Mouse (Mus musculus) neural tube, embryonic 12.5 days (tissue): ENCODE measurements around the gene Cisd2. TPM values are rescaled to one million over a fixed set of nuclear protein-coding genes. Genes with fewer than 3 reads are reported as not detected.

Experiments
- ATAC-seq: fragments of 200-750 bp; cut with Nextera tagmentation; 2 replicates; pipeline ENCODE4 v1.8.0; 2017; ENCODE audit warnings: low read depth, mild to moderate bottlenecking, moderate TSS enrichment, moderate library complexity; ENCODE audit not compliant: low FRiP score
- H3K27ac ChIP-seq: fragments of 300-500 bp; sonication (generic); 2 replicates; pipeline ENCODE4 v1.5.1; 2016
- H3K27me3 ChIP-seq: fragments of 300-500 bp; sonication (generic); replicated peaks from 2 replicates; pipeline ENCODE4 v1.6.1; 2016; ENCODE audit warnings: mild to moderate bottlenecking
- H3K36me3 ChIP-seq: fragments of 300-500 bp; sonication (generic); 2 replicates; pipeline ENCODE4 v1.6.1; 2016; ENCODE audit warnings: mild to moderate bottlenecking
- H3K4me1 ChIP-seq: fragments of 300-500 bp; sonication (generic); 2 replicates; pipeline ENCODE4 v1.6.1; 2016
- H3K4me2 ChIP-seq: fragments of 300-500 bp; sonication (generic); replicated peaks from 2 replicates; pipeline ENCODE4 v1.6.1; 2016; ENCODE audit warnings: mild to moderate bottlenecking
- H3K4me3 ChIP-seq: fragments of 300-500 bp; sonication (generic); 2 replicates; pipeline ENCODE4 v1.5.1; 2016
- H3K9ac ChIP-seq: fragments of 300-500 bp; sonication (generic); 2 replicates; pipeline ENCODE4 v1.6.1; 2016; ENCODE audit warnings: mild to moderate bottlenecking
- H3K9me3 ChIP-seq: fragments of 300-500 bp; sonication (generic); 2 replicates; pipeline ENCODE4 v1.6.1; 2016; ENCODE audit warnings: mild to moderate bottlenecking
- WGBS: fragments of 180-500 bp; shearing (Covaris S2); methylation state at CpG from one replicate; pipeline ENCODE4 v1.1.7; 2016; 5-methylcytosine and 5-hydroxymethylcytosine counted together
- polyA plus RNA-seq: library from polyadenylated mRNA; unstranded; fragments of >200 nt; fragmentation: Nextera tagmentation; extraction: Ambion mirVana; gene quantifications from 2 replicates; pipeline ENCODE4 v1.2.1, GENCODE M21; 2016

Cisd2 gene
- polyA plus RNA-seq: 75.6 and 78.2 TPM in 2 replicates

DNA sequence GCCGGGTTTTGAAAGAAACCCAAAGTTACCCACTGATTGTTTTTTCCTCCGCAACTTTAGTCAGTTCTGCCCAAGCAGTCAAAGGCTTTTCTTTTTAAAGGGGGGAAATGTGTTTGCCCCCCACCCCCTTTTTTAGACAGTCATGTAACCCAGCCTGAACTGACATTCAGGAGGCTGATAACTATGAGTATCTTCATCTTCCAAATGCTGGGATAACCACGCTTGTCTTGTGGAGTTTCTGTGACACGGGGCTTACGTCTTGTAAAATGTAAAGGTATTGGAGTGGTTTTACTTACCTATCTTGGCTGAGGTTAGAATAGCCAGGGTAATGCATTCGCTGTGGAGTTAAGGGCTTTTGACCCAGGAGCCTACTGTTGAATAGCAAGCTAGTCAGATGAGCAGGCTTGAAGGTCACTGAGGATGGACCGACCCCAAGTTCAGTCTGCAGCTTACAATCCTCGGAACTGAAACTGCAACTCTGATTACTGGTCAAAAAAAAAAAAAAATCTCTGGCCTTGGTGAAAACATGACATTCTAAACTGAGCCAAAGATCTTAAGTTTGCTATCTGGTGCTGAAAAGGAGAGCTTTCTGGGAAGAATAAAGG lies at the start of gene Cisd2:
Gene Cisd2 (minus strand): TSS at position 318 of the 605 bp plus-strand sequence.
- peak; percentile 29 for ATAC-seq
- 4% methylated on average over 8 of the region's 8 CpGs for WGBS
- H3K27me3 ChIP-seq: no peaks in the 10 kb centered on the region

DNA sequence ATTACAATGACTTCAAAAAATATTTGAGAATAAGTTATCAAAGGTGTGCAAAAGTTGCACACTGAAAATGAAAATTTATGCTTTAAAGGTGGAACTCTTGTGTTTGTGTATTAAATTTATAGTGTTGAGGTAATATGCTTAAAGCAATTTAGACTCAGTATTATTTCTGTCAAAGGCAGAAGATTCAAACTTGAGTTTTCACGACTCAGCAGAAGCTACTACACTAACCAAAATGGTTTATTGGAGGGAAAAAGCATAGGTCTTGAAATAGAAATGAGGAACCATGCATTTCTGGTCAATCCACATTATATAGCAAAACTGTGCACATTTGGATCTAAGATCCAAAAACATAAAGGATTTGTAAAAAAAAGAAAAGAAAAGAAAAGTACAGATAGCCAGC lies 47.1 kb upstream of the Cisd2 start:
- Histone ChIP-seq H3K36me3 (no peaks in the 10 kb centered on the region; the same call in 1 of the 2 replicates), H3K4me3 (no peak overlapping the region), H3K9me3 (no peaks in the 10 kb centered on the region), H3K27ac (no peak overlapping the region), H3K9ac (no peak overlapping the region), H3K27me3 (no peaks in the 10 kb centered on the region), H3K4me2 (no peak overlapping the region), H3K4me1 (no peaks in the 10 kb centered on the region)
- ATAC-seq: no peak
- WGBS: 84% methylated on average over 1 of the region's 1 CpGs

More for the DNA sequence above, at the start of gene Cisd2:
- H3K4me3 ChIP-seq: peak within 1 kb of the TSS; percentile 66
- H3K27ac ChIP-seq: peak within 1 kb of the TSS; percentile 89
- H3K36me3 ChIP-seq: no peaks in the 10 kb centered on the region; the same call in 1 of the 2 replicates
- no peaks in the 10 kb centered on the region for H3K9me3 ChIP-seq
- H3K4me2 ChIP-seq: peak within 1 kb of the TSS; percentile 73
- peaks cover 14% of the 10 kb centered on the region for H3K4me1 ChIP-seq
- peak within 1 kb of the TSS; percentile 83 for H3K9ac ChIP-seq

DNA sequence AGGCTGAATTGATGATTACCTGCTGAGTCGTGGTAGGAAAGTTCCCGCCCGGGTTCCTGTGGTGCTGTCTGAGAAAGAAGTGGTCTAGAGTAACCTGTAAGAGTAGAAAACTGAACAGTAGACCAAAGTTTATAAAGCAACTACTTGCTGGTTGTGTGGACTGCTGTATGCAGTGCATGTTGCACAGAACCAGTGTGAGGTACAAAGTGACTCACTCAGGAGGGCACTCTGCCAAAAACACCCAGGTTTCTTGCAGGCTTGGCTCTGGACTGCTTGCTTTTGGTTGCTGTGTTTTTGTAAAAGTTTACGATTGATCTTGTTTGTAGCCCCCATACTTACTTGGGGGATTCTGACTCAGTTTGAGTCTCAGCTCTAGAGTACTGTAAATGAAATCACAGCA lies 46.2 kb upstream of the Cisd2 start:
- ATAC-seq: no peak

DNA sequence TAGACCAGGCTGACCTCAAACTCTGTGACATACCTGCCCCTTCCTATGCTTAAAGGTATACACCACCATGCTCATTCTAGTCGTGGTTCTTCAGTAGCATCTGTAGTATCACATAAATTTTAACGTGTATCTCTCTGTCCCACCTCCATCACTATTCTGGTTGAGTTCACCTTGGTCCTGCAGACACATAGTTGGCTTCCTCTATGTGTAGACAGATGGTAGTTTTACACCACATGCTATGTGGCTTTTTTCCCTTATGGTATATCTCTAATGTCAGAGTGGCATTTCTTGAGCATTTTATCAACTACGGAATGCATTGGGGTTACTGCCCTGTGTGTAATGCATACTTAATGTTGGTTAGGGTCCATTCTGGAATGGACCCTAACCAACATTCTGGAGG lies 45.4 kb upstream of the Cisd2 start:
- H3K27me3 ChIP-seq: no peaks in the 10 kb centered on the region
- no peaks in the 10 kb centered on the region for H3K4me1 ChIP-seq
- H3K4me3 ChIP-seq: no peak overlapping the region
- 0 out of 2 replicates have a peak, but pooled peaks have one; percentile 14 for ATAC-seq
- H3K9me3 ChIP-seq: no peaks in the 10 kb centered on the region
- H3K4me2 ChIP-seq: no peak overlapping the region
- no peak overlapping the region for H3K27ac ChIP-seq
- WGBS: 65% methylated on average over 3 of the region's 3 CpGs
- no peak overlapping the region for H3K9ac ChIP-seq
- no peaks in the 10 kb centered on the region; the same call in 1 of the 2 replicates for H3K36me3 ChIP-seq

More for the DNA sequence above, 46.2 kb upstream of the Cisd2 start:
- WGBS: 51% methylated on average over 4 of the region's 4 CpGs
- Histone ChIP-seq H3K4me1 (no peaks in the 10 kb centered on the region), H3K27me3 (no peaks in the 10 kb centered on the region), H3K9me3 (no peaks in the 10 kb centered on the region), H3K4me3 (no peak overlapping the region), H3K4me2 (no peak overlapping the region), H3K27ac (no peak overlapping the region), H3K9ac (no peak overlapping the region), H3K36me3 (no peaks in the 10 kb centered on the region; the same call in 1 of the 2 replicates)

DNA sequence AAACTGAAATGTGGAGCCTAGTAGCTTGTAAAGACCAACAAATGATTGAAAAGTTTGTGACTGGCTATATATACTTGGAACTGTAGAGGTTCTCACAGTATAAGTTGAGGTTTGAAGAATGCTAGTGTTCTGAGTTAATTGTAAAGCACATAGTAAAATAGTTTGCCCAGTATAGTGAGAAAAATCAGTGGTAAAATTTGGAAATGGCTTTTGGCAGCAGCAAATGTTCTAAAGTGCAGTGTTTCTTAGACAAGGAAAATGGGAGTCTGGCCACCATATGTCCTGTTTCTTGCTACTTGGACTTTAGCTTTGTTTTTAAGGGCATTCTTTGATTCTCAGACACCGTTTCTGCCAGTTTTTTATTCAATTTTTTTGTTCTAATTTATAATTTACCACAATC lies 44.7 kb upstream of the Cisd2 start:
- Histone ChIP-seq H3K4me3 (no peak overlapping the region), H3K27ac (no peak overlapping the region), H3K9ac (no peak overlapping the region), H3K36me3 (no peaks in the 10 kb centered on the region; the same call in 1 of the 2 replicates), H3K4me2 (no peak overlapping the region), H3K4me1 (no peaks in the 10 kb centered on the region), H3K27me3 (no peaks in the 10 kb centered on the region), H3K9me3 (no peaks in the 10 kb centered on the region)
- ATAC-seq: no peak
- WGBS: 90% methylated on average over 1 of the region's 1 CpGs

DNA sequence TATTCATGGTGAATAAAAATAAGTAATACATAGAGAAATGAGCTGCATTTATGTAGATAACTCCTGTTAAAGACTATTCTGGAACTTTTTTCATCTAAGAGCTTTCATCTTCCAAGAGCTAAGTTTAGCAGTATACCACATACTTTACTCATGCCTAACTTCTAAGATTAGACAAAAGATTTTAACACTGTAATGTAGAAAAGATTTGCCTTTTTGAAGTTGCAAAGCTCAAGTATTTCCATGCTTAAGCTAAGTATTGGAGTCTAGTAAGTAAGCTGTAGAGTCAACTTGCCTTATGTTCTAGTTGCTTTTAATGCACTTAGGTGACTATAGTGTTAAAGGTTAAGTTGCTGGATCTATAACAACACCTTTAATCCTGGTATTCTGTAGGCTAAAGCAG lies 35.3 kb upstream of the Cisd2 start:
- H3K4me3 ChIP-seq: no peak overlapping the region
- H3K4me1 ChIP-seq: no peaks in the 10 kb centered on the region
- ATAC-seq: no peak
- H3K27ac ChIP-seq: no peak overlapping the region
- H3K9ac ChIP-seq: no peak overlapping the region
- no peak overlapping the region for H3K4me2 ChIP-seq
- no peaks in the 10 kb centered on the region for H3K27me3 ChIP-seq
- no peaks in the 10 kb centered on the region for H3K9me3 ChIP-seq
- H3K36me3 ChIP-seq: peaks cover 27% of the 10 kb centered on the region

DNA sequence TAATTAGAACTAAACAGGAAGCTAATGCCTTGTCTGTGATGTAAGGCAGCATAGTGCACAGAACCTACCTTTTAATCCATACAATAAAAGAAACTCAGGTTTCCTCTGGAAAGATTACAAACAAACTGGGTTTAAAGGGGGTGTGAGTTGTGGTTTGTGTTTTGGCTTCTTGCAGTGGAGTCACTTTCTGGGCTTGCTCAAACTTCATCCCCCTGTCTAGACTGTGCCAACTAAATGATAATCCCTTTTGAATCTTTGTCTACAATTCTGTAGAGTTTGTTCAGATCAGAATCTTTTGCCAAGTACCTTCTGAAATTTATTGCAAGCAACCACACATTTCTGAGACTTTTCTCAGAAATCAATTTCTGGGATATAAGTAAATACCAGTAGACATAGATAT lies 21.2 kb upstream of the Cisd2 start:
- Histone ChIP-seq H3K4me2 (no peak overlapping the region), H3K27me3 (no peaks in the 10 kb centered on the region), H3K4me3 (no peak overlapping the region), H3K27ac (no peak overlapping the region), H3K9me3 (no peaks in the 10 kb centered on the region), H3K4me1 (peaks cover 16% of the 10 kb centered on the region), H3K36me3 (no peaks in the 10 kb centered on the region), H3K9ac (no peak overlapping the region)
- no peak for ATAC-seq

DNA sequence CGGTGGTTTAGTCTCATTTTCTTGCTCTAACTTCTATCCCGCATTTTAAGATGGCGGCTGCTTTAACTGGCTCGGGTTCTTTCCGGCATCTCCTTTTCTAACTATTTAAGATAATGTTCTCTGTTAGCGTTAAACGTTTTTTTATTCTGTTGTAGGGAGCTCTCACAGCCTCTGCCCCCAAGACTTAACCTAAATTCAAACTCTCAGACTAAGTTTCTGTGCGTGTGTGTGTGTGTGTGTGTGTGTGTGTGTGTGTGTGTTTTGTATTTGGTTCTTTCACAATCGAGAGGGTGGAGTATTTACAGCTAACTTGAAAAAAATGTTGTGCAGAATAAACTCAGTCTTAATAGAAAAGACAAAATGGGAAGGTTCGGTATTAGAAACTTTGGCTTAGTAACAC lies 16.9 kb upstream of the Cisd2 start:
- Histone ChIP-seq H3K4me2 (peak overlapping the region; percentile 88), H3K9me3 (no peaks in the 10 kb centered on the region), H3K27me3 (no peaks in the 10 kb centered on the region), H3K4me3 (peak overlapping the region; percentile 94), H3K4me1 (peaks cover 24% of the 10 kb centered on the region), H3K27ac (no peak overlapping the region), H3K9ac (peak overlapping the region; percentile 98; the same call in 1 of the 2 replicates), H3K36me3 (no peaks in the 10 kb centered on the region)
- 65% methylated on average over 10 of the region's 10 CpGs for WGBS
- ATAC-seq: no peak

DNA sequence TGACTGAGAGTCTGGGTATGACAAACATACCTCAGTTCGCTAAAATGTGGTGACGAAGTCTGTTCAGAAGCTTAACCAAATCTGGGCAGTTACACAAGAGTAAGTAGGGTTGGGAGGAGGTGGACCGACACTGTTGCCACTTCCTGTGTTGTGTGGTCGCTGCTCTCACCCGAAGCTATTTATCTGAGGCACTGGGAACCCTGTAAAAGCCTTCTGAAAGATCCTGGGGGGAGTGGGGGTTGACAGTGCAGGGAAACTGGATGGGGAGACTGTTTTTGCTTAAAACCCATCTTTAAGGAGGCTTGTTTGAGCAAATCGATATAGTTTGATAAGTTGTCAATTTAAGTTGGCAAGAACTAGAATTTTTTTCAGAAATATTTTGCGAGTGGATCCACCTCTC lies 16.5 kb upstream of the Cisd2 start:
- H3K27ac ChIP-seq: no peak overlapping the region
- H3K36me3 ChIP-seq: no peaks in the 10 kb centered on the region
- H3K27me3 ChIP-seq: no peaks in the 10 kb centered on the region
- no peaks in the 10 kb centered on the region for H3K9me3 ChIP-seq
- ATAC-seq: no peak
- WGBS: 31% methylated on average over 7 of the region's 7 CpGs
- H3K4me2 ChIP-seq: peak overlapping the region; percentile 88
- H3K4me1 ChIP-seq: peaks cover 24% of the 10 kb centered on the region
- peak overlapping the region; percentile 98 for H3K9ac ChIP-seq
- peak overlapping the region; percentile 94 for H3K4me3 ChIP-seq

DNA sequence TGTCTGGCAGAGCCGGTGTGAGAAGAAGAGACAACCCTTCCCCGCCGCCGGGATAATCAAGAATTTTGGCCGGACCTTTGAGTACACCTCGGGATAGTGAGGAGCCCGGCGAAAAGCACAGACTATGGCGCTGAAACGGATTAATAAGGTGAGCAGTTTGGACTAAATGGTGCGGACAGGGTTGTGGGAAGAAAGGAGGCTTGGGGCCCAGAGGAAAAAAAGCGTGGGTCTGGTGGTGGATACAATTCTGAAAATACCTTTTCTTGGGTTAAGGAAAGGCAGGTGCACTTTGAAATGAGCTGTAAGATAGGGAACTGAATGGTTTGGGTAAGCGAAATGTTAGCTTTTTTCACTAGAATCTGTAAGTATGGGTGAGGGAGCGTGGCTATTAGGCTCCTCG lies 15.9 kb upstream of the Cisd2 start:
- Histone ChIP-seq H3K9ac (peak overlapping the region; percentile 98), H3K4me1 (peaks cover 24% of the 10 kb centered on the region), H3K4me2 (peak overlapping the region; percentile 88), H3K27ac (peak overlapping the region; percentile 100; the same call in 1 of the 2 replicates), H3K9me3 (no peaks in the 10 kb centered on the region), H3K27me3 (no peaks in the 10 kb centered on the region), H3K36me3 (no peaks in the 10 kb centered on the region), H3K4me3 (peak overlapping the region; percentile 94)
- 3% methylated on average over 15 of the region's 15 CpGs for WGBS
- no peak for ATAC-seq

DNA sequence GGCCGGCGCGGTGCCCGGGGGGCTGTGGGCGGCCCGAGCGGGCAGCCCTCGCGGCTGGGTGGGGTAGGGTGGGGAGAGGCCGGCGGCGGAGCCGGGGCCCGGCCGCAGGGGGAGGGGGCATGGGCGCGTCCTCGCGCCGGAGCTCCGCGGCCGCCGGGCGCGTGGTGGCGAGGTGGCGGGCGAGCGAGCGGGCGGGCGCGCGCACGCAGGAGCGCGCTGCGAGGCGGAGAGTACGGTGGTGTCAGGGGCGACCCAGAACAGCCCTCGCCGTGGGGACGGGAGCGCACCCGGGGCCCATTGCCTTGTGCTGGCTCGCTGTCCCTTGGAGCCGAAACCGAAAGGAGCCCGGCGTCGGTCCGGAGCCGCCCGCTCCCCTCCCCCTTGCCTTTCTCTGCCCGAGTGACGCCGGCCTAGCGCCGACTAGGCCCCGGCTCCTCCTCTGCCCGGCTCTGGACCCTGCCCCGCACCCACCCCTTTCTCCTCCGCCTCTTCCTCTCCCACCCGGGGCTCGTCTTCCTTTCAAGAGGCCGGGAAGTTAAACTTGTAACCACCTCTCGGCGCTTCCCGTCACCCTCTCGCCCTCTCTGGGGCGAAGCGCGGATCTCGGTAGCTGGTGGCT lies 15.3 kb upstream of the Cisd2 start:
- Histone ChIP-seq H3K9ac (peak overlapping the region; percentile 98), H3K27ac (peak overlapping the region; percentile 100), H3K9me3 (no peaks in the 10 kb centered on the region), H3K4me3 (peak overlapping the region; percentile 94), H3K4me1 (peaks cover 24% of the 10 kb centered on the region), H3K4me2 (peak overlapping the region; percentile 88), H3K27me3 (no peaks in the 10 kb centered on the region), H3K36me3 (no peaks in the 10 kb centered on the region)
- peak; percentile 61 for ATAC-seq
- under 1% methylated on average over 70 of the region's 76 CpGs for WGBS

DNA sequence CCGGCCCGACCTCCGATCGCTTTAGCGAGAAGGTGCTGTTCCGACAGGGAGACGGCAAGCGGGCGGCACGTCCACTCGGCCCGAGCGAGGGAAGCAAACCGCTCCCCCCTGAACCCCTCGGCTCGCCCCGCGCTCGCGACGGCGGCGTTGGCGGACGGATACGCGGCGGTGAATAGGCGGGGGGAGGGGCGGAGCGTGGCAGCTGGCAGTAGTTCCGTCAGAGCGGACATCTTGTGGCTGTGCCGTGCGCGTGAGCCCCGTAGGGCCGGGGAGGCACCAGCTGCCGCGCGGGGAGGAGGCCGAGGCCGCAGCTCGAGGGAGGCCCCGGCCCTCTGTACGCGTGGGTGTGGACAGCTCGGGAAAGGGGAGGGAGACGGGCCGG lies 14.8 kb upstream of the Cisd2 start:
- H3K27ac ChIP-seq: peak overlapping the region; percentile 100
- H3K9ac ChIP-seq: peak overlapping the region; percentile 98
- peak overlapping the region; percentile 88 for H3K4me2 ChIP-seq
- H3K4me3 ChIP-seq: peak overlapping the region; percentile 94
- no peaks in the 10 kb centered on the region for H3K27me3 ChIP-seq
- H3K9me3 ChIP-seq: no peaks in the 10 kb centered on the region
- H3K36me3 ChIP-seq: no peaks in the 10 kb centered on the region
- H3K4me1 ChIP-seq: peaks cover 24% of the 10 kb centered on the region
- WGBS: under 1% methylated on average over 49 of the region's 50 CpGs
- ATAC-seq: peak; percentile 84
